Mouse (Mus musculus): ENCODE data around the gene Exoc3l4. TPM values are rescaled to one million over a fixed set of nuclear protein-coding genes. Genes with fewer than 3 reads are reported as not detected.
A peak's percentile ranks its signal among the peaks of the same experiment; 100 is the strongest.

Gene Exoc3l4
- total RNA-seq (2021): 1 to 10 TPM; 2.9 to 3.0 TPM

DNA sequence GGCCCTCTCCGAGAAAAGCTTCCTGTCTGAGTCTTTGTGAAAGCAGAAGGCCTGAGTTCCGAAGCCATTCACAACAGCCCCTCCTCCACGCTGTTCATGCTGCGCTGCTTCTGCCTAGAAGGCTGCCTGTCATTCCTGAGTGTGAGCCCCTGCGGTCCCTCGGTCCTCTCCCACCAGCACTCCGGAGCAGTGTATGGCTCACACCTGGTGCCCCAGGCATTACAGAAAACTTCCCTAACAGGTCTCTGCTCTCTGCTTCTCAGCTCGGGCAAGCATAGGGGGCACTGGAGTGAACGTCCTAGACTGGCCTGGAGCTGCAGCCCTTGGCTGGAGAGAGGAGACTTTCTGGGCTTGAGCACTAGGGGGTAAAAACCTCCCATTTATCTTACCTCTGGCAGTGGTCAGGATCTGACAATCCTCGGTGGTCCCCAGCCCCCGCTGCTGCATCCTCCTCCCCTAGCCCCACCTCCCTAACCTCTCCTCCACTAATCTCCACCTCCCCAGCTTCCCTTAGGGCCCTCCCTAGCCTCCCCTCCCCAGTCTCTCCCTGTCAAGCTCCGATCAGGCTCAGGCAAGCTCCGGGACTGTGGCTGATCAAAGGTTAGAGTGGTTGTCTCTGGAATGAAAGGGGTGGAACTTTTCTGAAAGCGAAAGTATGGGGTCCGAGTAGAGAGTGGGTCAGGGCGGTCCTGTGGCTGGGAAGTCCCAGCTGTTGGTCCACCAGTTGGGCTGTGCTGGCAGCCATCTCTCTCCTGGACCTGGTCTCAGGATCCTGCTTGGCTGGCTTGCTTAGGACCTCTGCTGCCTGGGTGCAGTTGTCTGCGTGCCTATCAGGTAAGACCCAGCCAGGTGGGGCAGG, at the start of gene Exoc3l4:
Gene Exoc3l4, plus strand, starts transcription at position 97 of the 859 bp plus-strand sequence.
- intact Hi-C loops (cut with DNase I): no loop called here
- peak in 1 of 2 experiments; percentile 28 for DNase-seq

DNA sequence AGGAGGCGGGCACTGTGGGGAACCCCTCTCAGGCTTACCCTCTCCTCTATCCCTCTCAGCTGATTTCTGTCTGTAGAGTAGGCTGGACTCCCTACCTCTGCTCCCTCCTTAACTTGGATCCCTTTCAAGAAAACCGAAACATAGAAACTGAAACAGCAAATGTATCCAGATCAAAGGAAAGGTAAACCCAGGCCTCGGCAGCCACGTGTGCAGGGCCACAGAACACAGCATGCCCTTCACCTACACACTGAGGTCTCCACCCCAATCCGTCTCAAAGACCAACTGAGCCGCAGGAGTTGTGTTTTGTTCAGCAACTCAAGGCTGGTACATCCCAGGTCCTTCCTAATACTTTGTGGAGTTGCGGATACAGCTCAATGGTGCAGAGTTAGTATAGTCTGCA, 49.8 kb upstream of the Exoc3l4 start:
- intact Hi-C loops (cut with DNase I): no loop called here
- no peak for DNase-seq

DNA sequence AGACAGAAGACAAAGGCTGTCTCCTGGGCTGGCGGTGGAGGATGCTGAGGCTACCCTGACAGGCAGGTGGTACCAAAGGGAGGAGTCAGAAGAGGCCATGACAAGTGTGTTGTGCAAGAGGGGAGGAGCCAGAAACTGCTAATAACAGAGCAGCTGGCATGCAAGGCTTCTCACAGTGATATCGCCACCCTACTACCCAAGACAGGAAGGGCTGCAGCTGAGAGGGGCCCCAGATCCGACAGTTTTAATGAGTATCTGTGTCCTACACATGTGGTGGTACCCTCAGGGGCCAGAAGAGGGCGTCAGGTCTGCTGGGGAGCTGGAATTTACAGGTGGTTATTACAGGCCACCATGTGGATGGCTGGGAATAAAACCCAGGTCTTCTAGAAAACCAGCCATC, 46.6 kb upstream of the Exoc3l4 start:
- DNase-seq: no peak
- intact Hi-C loops (cut with DNase I): no loop called here

- intact Hi-C loops (cut with DNase I): no loop called here
- DNase-seq: no peak
Measured at GRCm38 (mm10) chr12:111371905-111372304, 44.9 kb upstream of the Exoc3l4 start.

DNA sequence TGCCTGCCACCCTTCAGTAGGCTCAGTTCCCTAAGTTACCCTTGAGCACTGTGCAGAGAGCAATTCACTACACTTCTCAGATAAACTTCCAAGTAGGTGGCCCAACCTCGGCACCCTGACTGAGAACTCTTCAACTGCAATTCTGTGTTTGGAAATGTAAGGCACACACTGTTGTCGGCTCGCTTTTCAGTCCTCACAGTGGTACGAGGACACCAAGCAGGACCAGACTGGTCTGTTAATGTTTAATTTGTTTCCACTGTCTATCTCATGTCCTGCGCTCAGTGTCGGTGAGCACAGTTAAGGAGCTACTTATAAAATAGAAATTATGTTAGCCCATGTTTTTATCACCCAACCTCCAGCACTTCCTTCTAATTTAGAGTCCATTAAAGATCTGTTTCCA, 43.4 kb upstream of the Exoc3l4 start:
- intact Hi-C loops (cut with DNase I): no loop called here
- no peak for DNase-seq

GRCm38 (mm10) chr12:111374727-111375126, 42.1 kb upstream of the Exoc3l4 start:
- intact Hi-C loops (cut with DNase I): no loop called here
- no peak for DNase-seq

- intact Hi-C loops (cut with DNase I): no loop called here
- DNase-seq: no peak
Measured at GRCm38 (mm10) chr12:111375559-111375958, 41.3 kb upstream of the Exoc3l4 start.

GRCm38 (mm10) chr12:111376053-111376452, 40.8 kb upstream of the Exoc3l4 start:
- DNase-seq: no peak
- intact Hi-C loops (cut with DNase I): loop anchor here (2.0 kb wide), 1 partner anchor 15 kb away; no protein-coding TSS in a partner anchor

DNA sequence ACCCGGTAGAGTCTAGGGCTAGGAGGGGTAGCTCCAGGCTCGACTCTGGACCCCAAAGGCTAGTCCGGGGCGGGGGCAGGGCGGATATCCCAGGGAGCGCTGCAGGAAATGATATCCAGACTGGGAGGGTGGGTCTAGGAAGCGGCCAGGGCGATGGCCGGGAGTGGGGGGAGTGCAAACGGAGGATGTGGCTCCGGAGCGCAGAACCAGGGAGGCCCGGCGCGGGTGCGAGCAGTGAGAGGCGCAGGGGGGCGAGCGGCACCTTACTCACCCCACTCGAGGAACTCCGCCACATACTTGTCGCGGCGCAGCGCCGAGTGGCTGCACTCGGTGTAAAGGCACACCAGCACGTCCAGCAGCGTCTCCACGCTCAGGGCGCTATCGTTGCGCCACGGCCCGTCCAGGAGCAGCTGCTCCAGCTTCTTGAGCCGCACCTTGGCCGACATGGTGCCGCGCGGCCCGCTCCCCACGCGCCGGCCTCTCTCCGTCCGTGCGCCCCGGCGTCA, 39.9 kb upstream of the Exoc3l4 start:
- intact Hi-C loops (cut with DNase I): loop anchor here (2.0 kb wide), 1 partner anchor 16 kb away; no protein-coding TSS in a partner anchor

GRCm38 (mm10) chr12:111377376-111377973, 39.3 kb upstream of the Exoc3l4 start, which contains the start of gene Cdc42bpb:
Cdc42bpb (minus strand) TSS chr12:111377718.
- intact Hi-C loops (cut with DNase I): loop anchor here (2.0 kb wide), 1 partner anchor 17 kb away; no protein-coding TSS in a partner anchor
- DNase-seq: peak; percentile 96

More for the DNA sequence above, 39.9 kb upstream of the Exoc3l4 start:
- DNase-seq: peak; percentile 68 to 76

GRCm38 (mm10) chr12:111377986-111378490, 38.8 kb upstream of the Exoc3l4 start:
- intact Hi-C loops (cut with DNase I): loop anchor here (2.0 kb wide), 1 partner anchor 17 kb away; no protein-coding TSS in a partner anchor
- DNase-seq: no peak

GRCm38 (mm10) chr12:111378812-111379211, 38.0 kb upstream of the Exoc3l4 start:
- intact Hi-C loops (cut with DNase I): no loop called here
- DNase-seq: no peak

DNA sequence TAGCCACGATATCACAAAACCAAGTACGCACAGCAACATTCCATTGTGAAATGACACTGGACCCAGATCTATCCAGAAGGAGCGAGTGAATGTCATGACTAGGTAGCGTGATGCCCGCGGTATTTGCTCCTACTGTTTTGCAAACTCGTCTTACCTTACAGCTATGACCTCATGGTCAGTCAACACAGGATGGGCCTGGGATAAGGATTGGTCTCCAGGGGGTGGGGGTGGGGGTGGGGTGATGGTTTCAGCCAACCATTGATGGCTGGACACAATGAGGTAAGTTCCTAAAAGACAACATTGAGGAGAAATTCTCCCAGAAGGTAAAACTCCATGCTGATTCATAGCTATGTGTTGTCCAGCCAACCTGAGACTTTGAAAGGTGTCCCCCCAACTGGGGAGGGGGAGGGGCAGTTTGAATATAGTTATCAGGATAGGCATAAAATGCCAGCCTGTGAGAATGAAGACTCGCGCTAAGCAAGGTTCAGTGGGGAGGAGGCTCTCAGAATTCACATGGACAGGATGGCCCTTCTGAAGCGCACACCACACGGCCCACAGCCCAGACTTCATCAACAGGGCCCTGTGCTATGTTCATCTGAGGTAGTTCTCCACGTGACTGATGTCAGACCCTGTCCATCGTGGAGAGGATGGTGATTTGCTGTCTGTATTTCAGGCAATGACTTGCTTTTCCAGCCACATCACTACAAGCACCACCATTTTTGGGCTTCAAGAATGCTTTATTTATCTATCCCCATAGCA, 30.8 kb upstream of the Exoc3l4 start:
- intact Hi-C loops (cut with DNase I): no loop called here
- no peak for DNase-seq

DNA sequence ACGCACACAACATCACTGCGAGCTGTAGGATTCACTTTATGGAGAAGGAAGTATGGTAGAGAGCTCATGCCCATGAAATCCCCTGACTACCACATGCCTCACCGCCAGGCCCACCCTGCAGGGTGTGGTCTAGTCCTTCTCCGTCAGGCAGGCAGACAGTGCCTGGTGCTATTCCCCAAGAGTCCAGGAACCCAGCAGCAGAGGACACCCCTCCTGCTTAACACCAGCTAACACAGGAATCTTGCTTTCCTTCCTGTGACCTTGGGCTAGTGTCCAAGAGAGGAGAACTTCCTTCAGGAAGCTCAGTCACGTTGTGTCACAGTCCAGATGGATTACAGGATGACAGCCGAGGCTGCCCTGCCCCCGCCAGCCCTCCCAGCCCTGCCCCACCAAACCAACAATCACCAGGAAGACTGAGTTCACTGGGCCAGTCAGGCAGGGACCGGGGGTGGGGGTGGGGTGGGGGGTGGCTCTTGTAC, 30.1 kb upstream of the Exoc3l4 start:
- intact Hi-C loops (cut with DNase I): no loop called here
- peak; percentile 52 to 63 for DNase-seq

GRCm38 (mm10) chr12:111387146-111387545, 29.7 kb upstream of the Exoc3l4 start:
- no peak for DNase-seq
- intact Hi-C loops (cut with DNase I): no loop called here

DNA sequence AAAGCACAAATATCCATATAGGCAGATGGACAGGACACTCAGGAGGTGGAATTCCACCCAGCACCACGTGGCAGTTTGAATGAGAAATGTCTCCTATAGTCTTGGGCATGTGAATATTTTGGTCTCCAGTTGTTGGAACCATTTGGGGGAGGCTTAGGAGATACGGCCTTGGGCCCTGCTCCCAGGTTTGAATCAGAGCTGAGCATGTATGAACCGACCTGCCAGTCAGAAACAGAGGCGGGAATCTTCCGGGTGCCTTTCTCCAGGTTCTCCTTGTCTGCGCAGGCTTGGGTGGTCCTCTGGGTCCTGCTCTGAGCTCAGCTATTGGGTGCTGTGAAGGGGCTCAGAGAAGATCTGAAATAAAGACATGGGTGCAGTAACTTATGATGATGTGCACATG, 22.8 kb upstream of the Exoc3l4 start:
- no peak for DNase-seq
- intact Hi-C loops (cut with DNase I): loop anchor here (2.0 kb wide), 1 partner anchor 13 kb away; no protein-coding TSS in a partner anchor

DNA sequence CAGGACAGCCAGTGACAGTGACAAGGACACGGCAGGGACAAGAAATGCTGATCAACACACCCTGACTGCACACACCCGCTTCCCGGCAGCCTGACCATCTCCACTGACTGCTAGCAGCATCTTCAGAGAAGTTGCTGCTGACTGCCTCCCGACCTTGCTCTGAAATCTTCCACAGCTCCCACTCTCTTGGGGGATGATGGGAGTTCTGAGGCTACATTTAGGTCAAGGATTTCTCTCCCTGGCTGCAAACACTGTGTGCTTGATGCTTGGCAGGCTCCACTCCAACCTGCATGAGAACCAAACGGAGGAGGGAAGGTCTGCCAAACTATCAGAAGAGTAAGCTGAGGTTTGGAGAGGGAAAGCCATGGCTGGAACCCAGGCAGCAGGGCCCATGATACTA, 19.8 kb upstream of the Exoc3l4 start:
- intact Hi-C loops (cut with DNase I): no loop called here
- no peak for DNase-seq

- DNase-seq: peak; percentile 77 to 82
- intact Hi-C loops (cut with DNase I): loop anchor here (1.0 to 2.0 kb wide), 2 partner anchors 12 to 57 kb away; no protein-coding TSS in a partner anchor
Measured at GRCm38 (mm10) chr12:111401454-111402184, 15.2 kb upstream of the Exoc3l4 start.

GRCm38 (mm10) chr12:111404880-111405279, 11.9 kb upstream of the Exoc3l4 start:
- no peak for DNase-seq
- intact Hi-C loops (cut with DNase I): no loop called here

Measured in heart, postnatal 36 days (tissue).